Mouse (Mus musculus) left cerebral cortex, adult 11 months (tissue): Measurements from ENCODE around the gene Rapgefl1.
A peak's percentile ranks its signal among the peaks of the same experiment; 100 is the strongest.

Experiments
- DNase-seq: peaks from one replicate; pipeline ENCODE4 v3.0.0; 2022; ENCODE audit warnings: low spot score

Gene Rapgefl1

DNA sequence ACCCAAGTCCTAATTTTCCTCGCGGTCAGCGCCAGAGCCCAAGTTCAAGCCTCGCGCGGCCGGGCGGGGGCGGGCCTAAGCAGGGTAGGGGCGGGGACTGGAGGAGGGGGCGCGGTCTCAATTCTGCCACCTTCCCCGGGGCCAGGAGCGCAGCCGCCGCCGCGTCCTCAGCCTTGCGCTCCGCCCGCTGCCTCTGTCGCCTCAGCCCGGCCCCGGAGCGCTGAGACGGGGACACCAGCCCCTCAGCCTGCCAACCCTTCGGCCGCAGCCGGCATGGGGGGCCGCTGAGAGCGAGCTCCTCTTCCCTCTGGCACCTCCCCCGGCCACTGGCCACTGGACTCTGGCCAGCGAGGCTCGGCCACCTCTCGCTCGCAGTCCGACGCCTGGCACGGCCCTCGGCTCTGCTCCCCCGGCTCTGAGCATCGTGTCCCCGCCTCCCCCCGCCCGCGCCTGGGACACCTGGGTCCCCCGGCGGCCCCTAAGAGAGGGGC lies at the start of gene Rapgefl1:
Rapgefl1 (plus strand) TSS at position 135 of the 491 bp plus-strand sequence.
- DNase-seq = peak; percentile 69

- DNase-seq = no peak
These were observed 49.4 kb upstream of the Rapgefl1 start for GRCm38 (mm10) chr11:98787229-98787628.

DNA sequence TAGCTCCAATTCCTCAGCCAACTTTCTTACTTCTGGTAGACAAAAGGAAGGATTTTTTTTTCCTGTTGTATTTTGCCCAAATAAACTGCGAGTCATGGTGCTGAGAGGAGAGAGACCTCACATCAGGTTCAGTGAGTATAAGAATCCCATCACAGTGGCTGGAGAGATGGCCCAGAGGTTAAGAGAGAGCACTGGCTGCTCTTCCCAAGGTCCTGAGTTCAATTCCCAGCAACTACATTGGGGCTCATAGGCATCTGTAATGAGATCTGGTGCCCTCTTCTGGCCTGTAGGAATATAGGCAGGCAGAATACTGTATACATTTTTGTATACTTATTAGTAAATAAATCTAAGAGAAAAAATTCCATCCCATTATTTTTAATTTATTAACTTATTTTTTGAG lies 48.9 kb upstream of the Rapgefl1 start:
- no peak for DNase-seq

DNA sequence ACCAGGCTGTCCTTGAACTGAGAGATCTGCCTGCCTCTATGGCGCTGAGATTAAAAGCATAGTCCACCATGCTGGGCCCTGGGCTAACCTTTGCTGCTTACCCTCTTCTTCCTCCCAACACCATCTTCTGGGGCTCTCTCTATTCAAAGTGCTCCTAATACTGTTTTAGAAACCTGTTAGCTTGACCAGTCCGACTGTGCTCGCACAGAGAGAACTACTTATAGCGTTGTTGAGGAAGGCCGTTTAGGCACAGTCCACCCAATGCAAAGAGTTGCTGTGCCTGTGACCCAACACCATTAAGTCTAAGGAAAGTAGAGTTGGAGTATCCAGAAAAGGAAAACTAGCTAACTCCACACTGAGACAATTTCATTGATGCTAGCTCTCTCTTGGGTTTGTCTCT lies 48.4 kb upstream of the Rapgefl1 start:
- no peak for DNase-seq

DNA sequence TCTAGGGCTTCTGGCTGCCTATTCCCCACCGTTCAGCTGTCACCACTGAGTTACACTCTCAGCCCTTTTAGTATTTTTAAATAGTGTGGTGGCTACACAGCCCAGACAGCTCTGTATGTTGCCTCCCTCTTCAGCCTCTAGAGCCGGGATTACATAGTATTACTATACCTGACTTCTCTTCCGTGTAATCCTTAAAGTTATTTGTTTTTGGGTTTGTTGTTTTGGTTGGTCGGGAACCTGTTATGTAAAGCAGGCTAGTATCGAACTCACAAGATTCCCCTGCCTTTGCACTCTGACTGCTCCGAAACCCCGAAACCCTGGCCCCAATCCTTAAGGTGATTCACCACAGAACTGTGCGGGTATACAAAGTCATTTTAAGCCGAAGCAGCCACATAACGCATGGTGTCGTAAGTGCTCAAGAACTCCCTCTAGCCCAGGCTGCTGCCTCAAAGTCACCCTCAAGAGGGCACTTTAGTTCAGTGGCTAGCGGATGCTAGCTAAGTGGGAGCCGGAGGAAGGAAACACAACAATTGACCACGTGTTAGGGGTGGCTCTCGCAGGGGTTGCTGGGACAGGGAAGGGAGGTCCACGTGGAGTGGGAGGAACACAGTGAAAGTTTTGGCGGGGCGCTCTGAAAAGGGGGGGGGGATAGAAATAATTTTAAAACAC lies 47.9 kb upstream of the Rapgefl1 start:
- no peak for DNase-seq

- DNase-seq = no peak
These were observed 47.3 kb upstream of the Rapgefl1 start for GRCm38 (mm10) chr11:98789219-98789807.

DNA sequence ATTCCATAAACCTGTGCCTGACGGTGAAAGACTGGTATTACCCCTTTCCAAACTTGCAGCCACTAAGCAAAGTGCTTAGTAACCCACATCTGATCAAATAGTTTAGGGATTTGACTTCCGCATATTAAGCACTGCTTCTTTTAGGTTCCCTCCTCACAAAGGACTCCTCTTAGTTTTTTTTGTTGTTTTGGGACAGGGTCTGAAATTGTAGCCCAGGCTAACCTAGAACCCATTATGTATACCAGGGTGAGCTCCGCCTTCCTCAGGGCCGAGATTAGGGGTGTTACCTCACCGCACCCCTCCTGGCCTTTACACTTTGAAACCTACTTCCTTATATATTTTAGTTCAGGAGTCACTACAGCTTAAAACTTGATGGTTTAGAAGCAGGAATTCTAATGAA lies 46.8 kb upstream of the Rapgefl1 start:
- DNase-seq = no peak

DNA sequence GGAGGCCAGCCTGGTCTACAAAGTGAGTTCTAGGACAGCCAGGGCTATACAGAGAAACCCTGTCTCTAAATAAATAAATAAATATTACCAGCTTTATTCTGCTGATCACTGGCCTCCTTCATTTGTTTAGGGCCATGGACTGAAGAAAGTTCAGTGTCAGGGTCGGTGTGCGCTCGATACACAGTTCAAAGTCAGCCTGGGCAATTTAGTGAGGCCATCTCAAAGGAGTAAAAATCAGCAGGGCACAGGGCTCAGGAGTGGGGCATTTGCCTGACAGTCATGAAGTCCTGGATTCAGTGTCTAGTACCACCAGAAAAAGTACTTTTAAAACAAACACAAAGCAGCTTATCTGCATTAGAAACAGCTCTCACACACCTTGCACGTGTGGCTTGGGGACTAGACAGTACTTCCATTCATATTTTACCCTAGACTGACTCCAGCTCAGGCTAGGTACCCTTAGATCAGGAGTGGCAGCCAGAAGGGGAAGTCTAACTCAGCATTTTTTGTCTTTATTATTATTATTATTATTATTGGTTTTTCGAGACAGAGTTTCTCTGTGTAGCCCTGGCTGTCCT lies 45.9 kb upstream of the Rapgefl1 start:
- no peak for DNase-seq

DNA sequence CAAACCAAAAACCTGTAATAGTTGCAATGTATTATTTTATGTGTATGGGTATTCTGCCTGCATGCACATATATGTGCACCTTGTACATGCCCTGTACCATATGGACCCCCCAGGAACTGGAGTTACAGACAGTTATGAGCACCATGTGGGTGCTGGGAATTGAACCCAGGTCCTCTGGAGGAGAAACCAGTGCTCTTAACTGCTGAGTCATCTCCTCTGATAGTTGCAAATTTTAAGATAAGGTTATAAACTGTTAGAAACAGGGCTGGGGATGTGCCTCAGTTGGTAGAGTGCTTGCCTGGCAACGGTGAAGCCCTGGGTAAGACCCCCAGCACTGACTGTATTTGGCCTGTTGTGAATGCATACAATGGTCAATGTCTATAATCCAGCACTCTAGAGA lies 45.1 kb upstream of the Rapgefl1 start:
- no peak for DNase-seq

- DNase-seq = no peak
These were observed 44.5 kb upstream of the Rapgefl1 start for GRCm38 (mm10) chr11:98792081-98792480.

GRCm38 (mm10) chr11:98794469-98795014 lies 42.0 kb upstream of the Rapgefl1 start:
- DNase-seq = no peak

DNA sequence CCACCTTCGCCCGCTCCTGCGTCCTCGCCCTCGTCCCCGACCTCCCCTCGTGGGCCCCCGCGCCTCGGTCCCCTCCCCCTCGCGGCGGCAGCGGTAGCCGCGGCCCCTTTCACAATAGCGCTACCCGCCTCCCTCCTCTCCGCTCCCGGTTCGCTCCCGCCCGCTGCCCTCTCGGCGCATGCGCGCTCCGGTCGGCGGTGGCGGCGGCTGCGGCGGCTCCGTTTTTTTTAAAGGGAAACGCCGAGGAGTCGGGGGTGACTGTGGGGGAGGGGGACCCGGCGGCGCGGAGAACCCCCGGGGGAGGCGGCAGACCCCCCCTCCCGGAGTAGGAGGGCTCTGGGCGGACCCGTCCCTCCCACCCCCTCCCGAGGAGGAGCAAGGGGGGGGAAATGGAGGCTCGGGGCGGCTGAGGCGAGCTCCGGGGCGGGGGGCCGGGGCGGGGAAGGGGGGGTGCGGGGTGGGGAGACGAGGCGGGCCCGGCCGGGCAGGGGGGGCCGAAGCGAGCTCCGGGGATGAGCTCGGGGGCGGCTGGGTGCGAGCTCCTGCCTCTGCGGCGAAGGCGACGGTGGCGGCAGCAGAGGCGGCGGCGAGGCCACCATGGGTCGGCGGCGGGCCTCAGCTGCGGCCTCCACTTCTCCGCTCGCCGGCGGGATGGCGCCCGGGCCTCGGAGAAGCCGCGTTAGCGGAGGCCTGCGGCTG lies 41.4 kb upstream of the Rapgefl1 start, which contains the start of gene Msl1:
Msl1 (plus strand) TSS at position 502 of the 699 bp plus-strand sequence.
- DNase-seq = no peak

DNA sequence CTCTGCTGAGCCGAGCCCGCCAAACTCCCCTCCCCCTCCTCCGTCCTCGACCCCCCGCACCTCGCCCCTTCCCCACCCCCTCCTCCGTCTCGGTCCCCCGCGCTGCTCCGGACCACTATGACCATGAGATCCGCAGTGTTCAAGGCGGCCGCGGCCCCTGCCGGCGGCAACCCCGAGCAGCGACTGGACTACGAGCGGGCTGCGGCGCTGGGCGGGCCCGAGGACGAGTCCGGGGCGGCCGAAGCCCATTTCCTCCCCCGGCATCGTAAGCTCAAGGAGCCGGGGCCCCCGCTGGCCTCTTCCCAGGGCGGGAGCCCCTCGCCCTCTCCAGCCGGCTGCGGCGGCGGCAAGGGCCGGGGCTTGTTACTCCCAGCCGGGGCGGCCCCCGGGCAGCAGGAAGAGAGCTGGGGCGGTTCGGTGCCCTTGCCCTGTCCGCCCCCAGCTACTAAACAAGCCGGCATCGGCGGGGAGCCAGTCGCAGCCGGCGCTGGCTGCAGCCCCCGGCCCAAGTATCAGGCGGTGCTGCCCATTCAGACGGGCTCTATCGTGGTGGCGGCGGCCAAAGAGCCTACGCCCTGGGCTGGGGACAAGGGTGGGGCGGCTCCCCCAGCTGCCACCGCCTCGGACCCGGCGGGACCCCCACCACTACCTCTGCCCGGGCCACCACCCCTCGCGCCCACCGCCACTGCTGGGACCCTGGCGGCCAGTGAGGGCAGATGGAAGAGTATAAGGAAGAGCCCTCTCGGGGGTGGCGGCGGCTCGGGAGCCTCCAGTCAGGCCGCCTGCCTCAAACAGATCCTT lies 40.7 kb upstream of the Rapgefl1 start:
- DNase-seq = no peak

DNA sequence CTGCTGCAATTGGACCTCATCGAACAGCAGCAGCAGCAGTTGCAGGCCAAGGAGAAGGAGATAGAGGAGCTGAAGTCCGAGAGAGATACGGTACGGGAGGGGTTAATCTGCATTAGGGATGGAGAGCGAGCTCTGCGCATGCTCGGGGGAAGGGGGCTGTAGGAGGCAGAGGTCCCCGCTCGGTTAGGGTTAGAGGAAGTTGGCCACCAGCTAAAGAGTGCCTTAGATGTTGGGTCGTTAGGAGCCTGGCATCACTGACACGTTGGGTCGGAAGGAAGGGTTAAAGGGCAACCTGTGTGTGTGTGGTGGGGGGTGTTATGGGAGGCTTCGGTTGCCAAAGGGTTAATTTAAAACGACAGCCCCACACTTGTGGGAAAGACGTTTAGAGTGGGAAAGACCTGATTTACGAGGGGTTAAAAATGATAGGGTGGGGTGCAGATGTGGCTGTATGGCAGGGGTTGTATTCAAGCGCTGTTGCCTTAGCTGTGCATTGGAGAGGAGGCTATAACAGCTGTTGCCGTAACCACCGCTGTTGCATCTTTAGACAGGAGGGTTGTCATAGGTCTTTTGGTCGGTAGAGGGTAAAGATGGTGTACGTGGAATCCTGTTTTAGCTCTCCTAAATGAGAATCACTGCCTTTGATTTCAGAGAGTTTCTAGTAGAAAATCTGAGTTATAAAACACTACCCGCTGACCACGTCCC lies 39.9 kb upstream of the Rapgefl1 start:
- DNase-seq = no peak

DNA sequence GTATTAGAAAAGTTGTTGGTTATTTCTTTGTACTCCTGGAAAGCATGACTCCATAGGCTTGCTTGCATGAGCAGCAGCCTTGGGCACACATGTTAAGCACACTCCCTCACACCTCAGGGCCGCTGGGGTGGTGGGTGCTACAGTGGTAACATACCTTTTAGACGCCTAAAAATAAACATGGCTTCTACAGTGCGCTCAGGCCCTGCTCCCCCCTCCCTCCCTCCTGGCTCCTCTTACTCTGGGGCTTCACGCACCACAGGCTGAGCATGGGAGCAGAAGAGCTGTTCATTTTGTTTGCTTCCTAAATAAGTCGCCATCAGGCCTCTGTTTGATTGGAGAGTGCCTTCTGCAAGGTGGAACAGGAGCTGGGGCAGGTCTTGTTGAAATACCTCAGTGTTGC lies 39.3 kb upstream of the Rapgefl1 start:
- no peak for DNase-seq

DNA sequence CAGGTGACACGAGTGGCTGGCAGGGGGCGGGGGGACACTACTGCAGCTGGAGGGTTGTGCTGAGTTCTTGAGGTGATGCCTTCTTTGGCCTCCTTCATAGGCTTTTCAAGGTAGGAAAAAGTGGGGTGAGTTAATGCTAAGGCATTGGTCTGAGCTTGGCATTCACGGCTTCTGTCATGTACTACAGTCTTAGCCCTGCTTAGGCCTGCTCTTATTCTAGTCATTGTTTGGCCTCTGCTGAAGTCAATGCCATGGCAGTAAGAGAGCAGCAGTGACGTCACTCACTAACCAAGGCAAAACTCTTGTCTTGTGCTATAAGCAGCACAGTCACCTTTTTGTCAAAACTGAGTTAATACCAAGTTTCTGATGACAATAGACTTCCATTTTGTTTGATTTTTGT lies 38.7 kb upstream of the Rapgefl1 start:
- no peak for DNase-seq

DNA sequence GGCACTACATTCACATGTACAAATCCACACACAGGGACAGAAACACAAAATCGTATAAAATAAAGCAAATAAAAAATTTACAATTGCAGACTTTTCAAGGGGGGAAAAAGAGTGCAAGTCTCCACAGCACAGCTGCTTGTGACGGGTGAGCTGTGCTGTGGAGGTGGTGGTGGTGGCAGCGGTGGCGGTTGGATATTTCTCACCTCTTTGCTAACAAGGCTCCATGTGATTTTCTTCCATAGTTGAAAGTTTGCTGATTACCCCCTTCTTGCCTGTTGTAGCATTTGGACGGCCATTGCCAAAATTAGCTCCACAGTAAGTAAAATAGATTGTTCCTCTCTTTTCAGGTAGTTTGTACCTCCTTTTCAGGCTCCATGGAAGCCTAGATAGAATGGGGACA lies 32.0 kb upstream of the Rapgefl1 start, which contains the start of gene Casc3:
Casc3 (plus strand) TSS at position 301 of the 400 bp plus-strand sequence.
- no peak for DNase-seq

- no peak for DNase-seq
These were observed 28.2 kb upstream of the Rapgefl1 start for GRCm38 (mm10) chr11:98808417-98808816.

DNA sequence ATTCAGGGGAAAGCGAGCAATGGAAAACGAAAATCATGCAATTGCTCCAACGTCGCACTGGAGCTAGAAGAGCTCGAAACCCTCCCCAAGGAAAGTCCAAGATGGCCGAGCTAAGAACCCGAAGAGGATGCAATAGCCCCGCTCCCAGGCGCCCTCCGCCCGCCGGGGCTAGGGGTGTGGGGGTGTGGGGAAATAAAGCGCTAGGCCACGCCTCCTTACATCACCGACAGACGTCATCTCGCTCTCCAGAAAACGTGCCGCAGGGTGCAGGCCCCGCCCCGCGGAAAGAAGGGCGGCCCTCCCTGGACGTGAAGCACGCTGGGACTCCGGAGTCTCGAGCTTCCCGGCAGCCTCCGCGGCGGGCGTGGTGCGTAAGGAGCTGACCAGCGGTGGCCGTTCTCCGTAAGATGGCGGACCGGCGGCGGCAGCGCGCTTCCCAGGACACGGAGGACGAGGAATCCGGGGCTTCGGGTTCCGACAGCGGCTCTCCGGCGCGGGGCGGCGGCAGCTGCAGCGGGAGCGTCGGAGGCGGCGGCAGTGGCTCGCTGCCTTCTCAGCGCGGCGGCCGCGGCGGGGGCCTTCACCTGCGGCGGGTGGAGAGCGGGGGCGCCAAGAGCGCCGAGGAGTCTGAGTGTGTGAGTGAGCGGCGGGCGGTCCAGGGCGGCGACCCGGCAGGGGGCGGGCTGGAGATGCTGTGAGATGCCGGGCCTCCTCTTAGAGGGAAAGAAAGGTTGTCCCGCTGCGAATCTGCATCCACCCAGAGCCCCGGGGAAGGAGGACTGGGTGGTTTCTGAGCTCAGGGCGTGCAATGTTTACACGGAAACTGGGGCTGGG lies 26.9 kb upstream of the Rapgefl1 start:
- peak; percentile 98 for DNase-seq

- no peak for DNase-seq
These were observed 25.9 kb upstream of the Rapgefl1 start for GRCm38 (mm10) chr11:98810686-98811085.
